Mouse (Mus musculus): ENCODE measurements around the gene Rnf180.

GRCm38 (mm10) chr13:105312763-105313162 is 18.1 kb upstream of the Rnf180 start:
- TF ChIP-seq CTCF (IDR thresholded peaks at IDR 0.05; ENCODE audit: insufficient read depth, low read depth, low read length), result no peak
- TF ChIP-seq POLR2A (IDR thresholded peaks at IDR 0.05; ENCODE audit: insufficient read depth, low read depth, low read length), result no peak

All from olfactory bulb, adult 2 months (tissue).